Mouse (Mus musculus): ENCODE measurements at regions not wholly inside any gene's neighbourhood (a gene's known extent, or its start where the extent isn't known, plus 50 kb on each side); places are given as distances from the start of the nearest gene placed in this dataset.

DNA sequence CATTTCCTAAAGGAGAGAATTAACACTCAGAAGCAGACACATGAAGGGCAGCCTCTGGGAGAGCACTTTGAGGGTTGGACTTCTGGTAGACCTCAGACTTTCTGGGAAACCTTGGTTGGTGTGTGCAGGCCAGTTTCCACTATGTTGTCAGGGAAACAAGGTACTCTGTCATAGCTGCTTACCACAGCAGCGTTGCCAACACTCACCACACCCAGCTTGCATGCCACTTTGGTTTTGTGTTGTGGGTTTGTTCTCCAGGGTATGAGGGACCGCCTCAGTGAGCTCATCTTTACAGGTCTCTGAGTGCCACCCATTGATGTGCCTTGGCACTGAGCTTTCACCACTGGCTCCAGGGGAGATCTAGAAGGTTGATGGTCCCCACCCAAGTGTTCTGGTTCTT is 62.8 kb upstream of the Ywhaq start:
- no peak for DNase-seq

- DNase-seq: no peak
Measured at GRCm38 (mm10) chr12:21479251-21479650, 61.8 kb upstream of the Ywhaq start.

DNA sequence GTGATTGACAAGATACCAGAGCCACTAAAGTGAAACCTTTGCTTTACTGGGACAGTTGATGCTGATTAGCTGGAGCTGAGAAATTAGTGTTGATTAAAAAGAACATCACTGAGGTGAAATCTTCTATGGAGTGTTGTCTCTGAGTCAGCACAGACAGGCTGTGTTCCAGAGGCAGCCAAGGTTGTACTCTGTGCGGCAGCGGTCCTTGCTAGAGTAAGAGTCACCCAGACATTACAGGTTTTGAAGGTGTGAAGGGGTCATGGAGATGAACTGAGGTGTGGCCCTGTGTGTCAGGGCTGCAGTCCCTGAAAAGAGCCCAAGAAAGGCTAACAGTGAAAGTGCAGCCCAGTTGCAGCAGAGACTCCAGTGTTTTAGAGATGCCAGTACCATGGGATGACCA is 59.1 kb upstream of the Ywhaq start:
- DNase-seq: no peak

DNA sequence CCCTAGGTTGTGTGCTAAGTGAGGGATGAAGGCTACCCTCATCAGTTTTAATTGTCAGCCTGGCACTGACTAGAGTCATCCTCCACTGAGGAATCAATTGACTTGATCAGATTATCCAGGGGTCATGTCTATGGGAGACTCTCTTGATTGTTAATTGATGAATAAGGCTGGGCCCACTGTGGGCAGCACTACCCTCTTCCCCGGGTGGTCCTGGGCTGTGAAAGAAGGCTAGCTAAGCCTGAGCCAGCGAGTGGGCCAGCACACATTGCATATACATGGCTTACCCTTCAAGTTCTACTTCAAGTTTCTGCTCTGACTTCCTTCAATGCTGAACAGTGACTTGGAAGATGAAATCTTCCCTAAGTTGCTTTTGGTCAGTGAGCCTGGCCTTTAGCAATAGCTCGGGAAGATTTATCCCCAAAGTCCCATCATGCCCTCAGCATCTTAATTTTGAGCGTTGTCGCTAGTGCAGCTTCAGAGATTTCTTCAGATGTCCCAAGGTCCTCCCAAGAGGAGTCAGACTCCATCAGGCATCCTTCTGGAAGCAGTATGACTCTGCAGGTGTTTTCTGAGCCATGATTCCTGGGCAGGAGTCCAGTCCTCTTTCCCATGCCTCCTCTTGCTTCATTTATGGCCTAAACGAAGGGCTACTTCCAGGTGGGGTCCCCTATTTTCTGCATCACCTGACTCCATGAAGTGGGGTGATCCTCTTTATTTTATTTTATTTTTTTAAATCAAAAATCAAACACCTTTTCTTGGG is 55.7 kb upstream of the Ywhaq start:
- no peak for DNase-seq

- peak; percentile 65 for DNase-seq
Measured at GRCm38 (mm10) chr12:21472487-21472886, 55.0 kb upstream of the Ywhaq start.

DNA sequence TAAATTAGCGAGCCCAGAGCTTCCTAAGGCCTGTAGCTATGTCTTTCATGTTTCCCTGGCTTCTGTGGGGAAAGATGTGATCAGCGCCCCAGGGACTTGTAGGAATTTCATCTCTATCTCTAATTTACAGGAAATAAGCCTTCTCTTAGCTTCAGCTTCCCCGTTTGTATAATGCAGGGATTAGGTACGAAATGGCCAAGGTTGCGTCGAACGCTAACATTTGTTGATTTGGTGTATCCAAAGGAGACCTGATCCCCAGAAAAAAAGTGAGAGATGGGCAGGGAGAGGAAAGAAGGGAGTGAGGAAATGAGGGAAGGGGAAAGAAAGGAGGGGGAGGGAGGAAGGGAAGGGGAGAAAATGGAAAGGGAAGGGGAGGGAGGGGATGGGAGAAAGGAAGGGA is 54.5 kb upstream of the Ywhaq start:
- DNase-seq: no peak

DNA sequence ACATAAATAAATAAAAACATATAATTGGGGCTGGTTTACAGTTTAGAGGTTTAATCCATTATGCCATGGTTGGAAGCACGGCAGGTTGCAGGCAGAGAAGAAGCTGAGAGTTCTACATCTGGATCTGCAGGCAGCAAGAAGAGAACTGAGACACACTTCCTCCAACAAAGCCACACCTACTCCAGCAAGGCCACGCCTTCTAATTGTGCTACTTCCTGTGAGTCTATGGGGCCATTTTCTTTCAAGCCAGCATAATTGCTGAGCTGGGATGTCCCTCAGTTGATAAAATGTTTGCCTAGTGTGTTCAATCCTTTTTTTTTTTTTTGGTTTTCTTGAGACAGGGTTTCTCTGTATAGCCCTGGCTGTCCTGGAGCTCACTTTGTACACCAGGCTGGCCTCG is 52.8 kb upstream of the Ywhaq start:
- DNase-seq: no peak
